Comparison of ENCODE assay signal across 19 mouse cellular contexts in genomic region chr2:61746051-61746450, GRCm38 (mm10). TPM values are rescaled to one million over a fixed set of nuclear protein-coding genes. Genes with fewer than 3 reads are reported as not detected.
"Had no signal": no experiment of that assay in that cellular context is flagged by ENCODE, and none has a peak within 500 bp of the region (broad histone marks: within the 10 kb centered on the region; RNA-seq: fewer than 3 reads in every experiment).

No protein-coding gene starts in this region.

- H3K4me3 ChIP-seq: lung, embryonic 15.5 days; megakaryocyte, embryonic 14.5 days; midbrain, embryonic 13.5 days; midbrain, embryonic 15.5 days; neural tube, embryonic 12.5 days; stomach, embryonic 15.5 days had no signal

- ATAC-seq: lung, postnatal 0 days; midbrain, embryonic 13.5 days; midbrain, embryonic 15.5 days had no signal

- H3K4me1 ChIP-seq: lung, embryonic 15.5 days; midbrain, embryonic 13.5 days; midbrain, embryonic 15.5 days; neural tube, embryonic 12.5 days; stomach, embryonic 15.5 days had no signal

- H3K9me3 ChIP-seq: lung, embryonic 15.5 days; megakaryocyte, embryonic 14.5 days; midbrain, embryonic 13.5 days; midbrain, embryonic 15.5 days; neural tube, embryonic 12.5 days; stomach, embryonic 15.5 days had no signal

- DNase-seq: lung, adult 2 months; lung, postnatal 14 days; lung, postnatal 36 days; right cerebral cortex, postnatal 14 days; thymus, adult 2 months; thymus, postnatal 25 days; thymus, postnatal 4 days had no signal

- H3K36me3 ChIP-seq: lung, embryonic 15.5 days; midbrain, embryonic 13.5 days; midbrain, embryonic 15.5 days; neural tube, embryonic 12.5 days; stomach, embryonic 15.5 days had no signal

- H3K9ac ChIP-seq: lung, embryonic 15.5 days; midbrain, embryonic 13.5 days; midbrain, embryonic 15.5 days; neural tube, embryonic 12.5 days; stomach, embryonic 15.5 days had no signal

- H3K4me2 ChIP-seq: lung, embryonic 15.5 days; midbrain, embryonic 11.5 days; midbrain, embryonic 13.5 days; midbrain, embryonic 15.5 days; neural tube, embryonic 12.5 days; stomach, embryonic 15.5 days had no signal

- H3K27me3 ChIP-seq: lung, embryonic 15.5 days; megakaryocyte, embryonic 14.5 days; midbrain, embryonic 13.5 days; midbrain, embryonic 15.5 days; neural tube, embryonic 12.5 days; stomach, embryonic 15.5 days had no signal

- H3K27ac ChIP-seq: lung, embryonic 15.5 days; macrophage; midbrain, embryonic 13.5 days; midbrain, embryonic 15.5 days; neural tube, embryonic 12.5 days; stomach, embryonic 15.5 days; stomach, postnatal 0 days had no signal

RNA-seq across cellular contexts. Expression of gene Tbr1, which starts 56.7 kb away (rescaled TPM):
- total RNA-seq: monocyte, adult 5-6 weeks had no signal
- polyA plus RNA-seq: macrophage; stomach, embryonic 15.5 days; stomach, postnatal 0 days; urinary bladder, adult 2 months had no signal
